Mouse (Mus musculus) lung, postnatal 0 days (tissue): Measurements from ENCODE around the gene Ccdc127. TPM values are rescaled to one million over a fixed set of nuclear protein-coding genes. Genes with fewer than 3 reads are reported as not detected.
A peak's percentile ranks its signal among the peaks of the same experiment; 100 is the strongest.

Source experiments
- ATAC-seq: fragments of 200-750 bp; cut with Nextera tagmentation; 2 replicates; pipeline ENCODE4 v1.8.0; 2017; ENCODE audit warnings: moderate library complexity
- DNase-seq: peaks from one replicate; pipeline ENCODE4 v3.0.0-alpha.2; 2016; ENCODE audit warnings: low spot score
- H3K27ac ChIP-seq: fragments of 300-500 bp; sonication (generic); 2 replicates; pipeline ENCODE4 v1.5.1; 2014; ENCODE audit warnings: antibody characterized with exemption, mild to moderate bottlenecking, low read length, mixed read lengths
- H3K27me3 ChIP-seq: fragments of 300-500 bp; sonication (generic); replicated peaks from 2 replicates; pipeline ENCODE4 v1.6.1; 2014; ENCODE audit warnings: low read length, mixed read lengths; ENCODE audit not compliant: insufficient read depth
- H3K36me3 ChIP-seq: fragments of 300-500 bp; sonication (generic); 2 replicates; pipeline ENCODE4 v1.6.1; 2014; ENCODE audit warnings: low read length, mixed read lengths; ENCODE audit not compliant: insufficient read depth
- H3K4me1 ChIP-seq: fragments of 300-500 bp; sonication (generic); 2 replicates; pipeline ENCODE4 v1.6.1; 2014; ENCODE audit warnings: antibody characterized with exemption, low read depth, low read length, mixed read lengths; ENCODE audit not compliant: insufficient read depth
- H3K4me2 ChIP-seq: fragments of 300-500 bp; sonication (generic); replicated peaks from 2 replicates; pipeline ENCODE4 v1.6.1; 2014; ENCODE audit warnings: low read depth, mild to moderate bottlenecking, low read length, moderate library complexity, mixed read lengths
- H3K4me3 ChIP-seq: fragments of 300-500 bp; sonication (generic); 2 replicates; pipeline ENCODE4 v1.5.1; 2014; ENCODE audit warnings: low read depth, low read length
- H3K9ac ChIP-seq: fragments of 300-500 bp; sonication (generic); replicated peaks from 2 replicates; pipeline ENCODE4 v1.6.1; 2014; ENCODE audit warnings: low read depth, mild to moderate bottlenecking
- H3K9me3 ChIP-seq: fragments of 300-500 bp; sonication (generic); 2 replicates; pipeline ENCODE4 v1.6.1; 2016; ENCODE audit warnings: low read length, mixed read lengths
- CTCF ChIP-seq: IDR thresholded peaks from 2 replicates; pipeline ENCODE4 v1.5.1; 2016; ENCODE audit warnings: antibody characterized with exemption, mild to moderate bottlenecking
- EP300 ChIP-seq: IDR thresholded peaks from 2 replicates; pipeline ENCODE4 v1.6.1; 2016; ENCODE audit warnings: antibody characterized with exemption, mild to moderate bottlenecking, control low read depth
- WGBS: fragments of 180-500 bp; shearing (Covaris S2); extraction: QIAGEN DNeasy Blood & Tissue Kit; methylation state at CpG from one replicate; pipeline ENCODE4 v1.1.7; 2014; 5-methylcytosine and 5-hydroxymethylcytosine counted together
- microRNA counts: library from miRNA; unstranded; fragments of <30 nt; microRNA quantifications from one replicate; lab custom pipeline; 2015
- microRNA-seq: library from miRNA; unstranded; fragments of <30 nt; microRNA quantifications from one replicate; pipeline ENCODE4, GENCODE M21; 2016
- polyA plus RNA-seq: library from polyadenylated mRNA; unstranded; fragments of >200 nt; fragmentation: Nextera tagmentation; extraction: Ambion mirVana; gene quantifications from 2 replicates; pipeline ENCODE4 v1.2.1, GENCODE M21; 2015

Gene Ccdc127
- polyA plus RNA-seq, 1 experiment from 2014 or later = 26.0 TPM

- no peaks in the 10 kb centered on the region for H3K9me3 ChIP-seq
- no peak for ATAC-seq
- no peak overlapping the region for H3K27ac ChIP-seq
- TF ChIP-seq EP300 = no peak
- no peak overlapping the region for H3K4me3 ChIP-seq
- H3K27me3 ChIP-seq = no peaks in the 10 kb centered on the region
- H3K36me3 ChIP-seq = no peaks in the 10 kb centered on the region
- H3K4me2 ChIP-seq = no peak overlapping the region
- no peaks in the 10 kb centered on the region for H3K4me1 ChIP-seq
- no peak for DNase-seq
- 73% methylated on average over 10 of the region's 10 CpGs for WGBS
- H3K9ac ChIP-seq = no peak overlapping the region
Measured at GRCm38 (mm10) chr13:74381533-74382276, 31.6 kb downstream of the Ccdc127 start.

GRCm38 (mm10) chr13:74382289-74382688, 32.2 kb downstream of the Ccdc127 start:
- no peaks in the 10 kb centered on the region for H3K36me3 ChIP-seq
- H3K9ac ChIP-seq = no peak overlapping the region
- DNase-seq (no peak), ATAC-seq (no peak)
- WGBS = 62% methylated on average over 3 of the region's 3 CpGs
- no peak overlapping the region for H3K4me2 ChIP-seq
- TF ChIP-seq CTCF (no peak), EP300 (no peak)
- H3K9me3 ChIP-seq = no peaks in the 10 kb centered on the region
- H3K4me1 ChIP-seq = no peaks in the 10 kb centered on the region
- H3K4me3 ChIP-seq = no peak overlapping the region
- H3K27me3 ChIP-seq = no peaks in the 10 kb centered on the region
- no peak overlapping the region for H3K27ac ChIP-seq

GRCm38 (mm10) chr13:74389730-74390129, 39.6 kb downstream of the Ccdc127 start:
- peak overlapping the region; percentile 53 for H3K4me2 ChIP-seq
- no peaks in the 10 kb centered on the region for H3K27me3 ChIP-seq
- DNase-seq = no peak
- WGBS = 58% methylated on average over 6 of the region's 6 CpGs
- no peak overlapping the region for H3K9ac ChIP-seq
- peak overlapping the region; percentile 68; the same call in 1 of the 2 replicates for H3K4me3 ChIP-seq
- no peak for ATAC-seq
- no peak overlapping the region for H3K27ac ChIP-seq
- H3K4me1 ChIP-seq = no peaks in the 10 kb centered on the region; the same call in 1 of the 2 replicates
- peak; percentile 30; the same call in 1 of the 2 replicates for TF ChIP-seq CTCF
- TF ChIP-seq EP300 = no peak
- no peaks in the 10 kb centered on the region for H3K9me3 ChIP-seq
- no peaks in the 10 kb centered on the region for H3K36me3 ChIP-seq

- H3K9me3 ChIP-seq = no peaks in the 10 kb centered on the region
- peak; percentile 90 for ATAC-seq
- peak within 1 kb of the TSS; percentile 53 for H3K4me2 ChIP-seq
- peak within 1 kb of the TSS; percentile 50 for H3K9ac ChIP-seq
- peak within 1 kb of the TSS; percentile 68 for H3K4me3 ChIP-seq
- TF ChIP-seq EP300 = peak; percentile 11; the same call in 1 of the 2 replicates
- TF ChIP-seq CTCF = no peak
- no peaks in the 10 kb centered on the region for H3K36me3 ChIP-seq
- H3K27me3 ChIP-seq = no peaks in the 10 kb centered on the region
- H3K27ac ChIP-seq = no peak within 1 kb of the TSS
- WGBS = 1% methylated on average over 14 of the region's 14 CpGs
- peak; percentile 90 for DNase-seq
- H3K4me1 ChIP-seq = no peaks in the 10 kb centered on the region; the same call in 1 of the 2 replicates
Measured at GRCm38 (mm10) chr13:74390371-74390990, 40.4 kb downstream of the Ccdc127 start, which contains the start of gene Zfp72. Gene Zfp72, minus strand, starts transcription at chr13:74390836.

- no peak for ATAC-seq
- no peak overlapping the region for H3K4me3 ChIP-seq
- H3K36me3 ChIP-seq = no peaks in the 10 kb centered on the region
- H3K4me2 ChIP-seq = no peak overlapping the region
- no peaks in the 10 kb centered on the region for H3K9me3 ChIP-seq
- DNase-seq = no peak
- no peaks in the 10 kb centered on the region; the same call in 1 of the 2 replicates for H3K4me1 ChIP-seq
- 57% methylated on average over 2 of the region's 2 CpGs for WGBS
- TF ChIP-seq EP300 = no peak
- TF ChIP-seq CTCF = no peak
- H3K27me3 ChIP-seq = no peaks in the 10 kb centered on the region
- H3K27ac ChIP-seq = no peak overlapping the region
- H3K9ac ChIP-seq = no peak overlapping the region
Measured at GRCm38 (mm10) chr13:74391156-74391555, 41.0 kb downstream of the Ccdc127 start.

GRCm38 (mm10) chr13:74399298-74399839, 49.3 kb downstream of the Ccdc127 start, which contains the start of gene Ftl1-ps1:
Gene Ftl1-ps1, plus strand, starts transcription at chr13:74399694.
- no peaks in the 10 kb centered on the region for H3K27me3 ChIP-seq
- H3K4me2 ChIP-seq = no peak within 1 kb of the TSS
- H3K36me3 ChIP-seq = no peaks in the 10 kb centered on the region
- no peak within 1 kb of the TSS for H3K4me3 ChIP-seq
- ATAC-seq (peak; percentile 33; the same call in 1 of the 2 replicates), DNase-seq (peak; percentile 6)
- H3K9me3 ChIP-seq = no peaks in the 10 kb centered on the region
- no peak within 1 kb of the TSS for H3K27ac ChIP-seq
- 11% methylated on average over 11 of the region's 11 CpGs for WGBS
- no peaks in the 10 kb centered on the region for H3K4me1 ChIP-seq
- no peak for TF ChIP-seq EP300
- no peak for TF ChIP-seq CTCF
- no peak within 1 kb of the TSS for H3K9ac ChIP-seq

MicroRNAs within 50 kb of the gene (microRNA counts, 519-probe panel; counts per million panel counts)
- microRNA mmu-miR-692 (lab: Ali Mortazavi, UCI) = not detected

Small RNAs within 50 kb of the gene (microRNA-seq; reads per million reads assigned to microRNA genes)
- not detected for gene Mir692-3

Other genes starting within 250 kb of the Ccdc127 start
- gene Slc9a3, start 228.9 kb upstream of the Ccdc127 start, polyA plus RNA-seq = not detected in 2 replicates
- 44.2 and 46.9 TPM in 2 replicates for gene Exoc3, start 141.6 kb upstream of the Ccdc127 start, polyA plus RNA-seq
- 0.21 and 0.37 TPM in 2 replicates for gene Ahrr, start 58.0 kb upstream of the Ccdc127 start, polyA plus RNA-seq
- gene Pdcd6, start 32.7 kb upstream of the Ccdc127 start, polyA plus RNA-seq = 140 and 151 TPM in 2 replicates
- gene Sdha, start within 50 bp of the Ccdc127 start, polyA plus RNA-seq = 141 and 162 TPM in 2 replicates
- gene Lrrc14b, start 13.7 kb downstream of the Ccdc127 start, polyA plus RNA-seq = not detected in 2 replicates
- gene Zfp72, start 40.5 kb downstream of the Ccdc127 start, polyA plus RNA-seq = 3.0 and 3.1 TPM in 2 replicates
- gene Ftl1-ps1, start 49.4 kb downstream of the Ccdc127 start, polyA plus RNA-seq = 120 and 125 TPM in 2 replicates
- gene Zfp825, start 143.7 kb downstream of the Ccdc127 start, polyA plus RNA-seq = 14.9 and 15.2 TPM in 2 replicates